Mouse (Mus musculus): ENCODE measurements at regions not wholly inside any gene's neighbourhood (a gene's known extent, or its start where the extent isn't known, plus 50 kb on each side); places are given as distances from the start of the nearest gene placed in this dataset.
"Not testable (repeated sequence)": the region's sequence is repeated elsewhere in the genome, so short reads cannot be mapped to it uniquely, and the experiment has no call there.

DNA sequence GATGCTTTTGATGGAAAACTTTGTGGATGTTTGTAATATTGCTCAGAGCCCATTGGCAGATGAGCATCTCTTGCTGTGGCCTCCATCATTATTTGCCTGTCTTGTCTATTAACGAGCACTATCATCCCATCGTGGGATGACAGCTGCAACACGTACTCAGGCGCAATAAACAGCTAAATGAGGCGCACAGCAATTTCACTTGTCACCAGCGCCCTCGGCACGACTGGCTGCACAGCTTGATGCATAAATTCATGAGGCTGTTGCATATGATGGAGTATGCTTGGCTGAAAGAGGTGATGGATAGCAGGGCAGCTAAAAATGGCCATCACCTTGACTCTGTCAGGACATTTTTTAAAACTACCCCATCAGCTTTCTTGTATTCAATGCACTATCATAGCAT is 853.1 kb upstream of the Pou3f2 start:
- no peak for DNase-seq (ENCODE audit: low read depth, low spot score)

DNA sequence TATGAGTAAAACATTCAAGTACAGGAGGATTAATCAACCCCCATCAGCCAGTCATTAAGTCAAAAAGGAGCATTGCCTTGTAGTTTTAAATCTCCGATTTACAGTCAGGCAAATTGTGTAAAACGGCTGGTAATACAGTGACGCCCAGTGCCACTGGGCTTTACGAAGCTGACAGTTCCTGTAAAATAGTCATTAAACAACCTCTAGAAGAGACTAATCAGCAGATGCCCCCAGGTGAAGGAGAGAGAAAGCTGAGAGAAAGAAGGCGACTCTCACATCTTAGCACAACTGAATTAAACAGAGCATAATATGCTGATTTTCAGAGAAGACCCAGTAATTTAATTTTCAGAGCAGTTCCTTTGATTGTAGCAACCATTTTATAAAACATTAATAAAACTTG is 850.3 kb upstream of the Pou3f2 start:
- DNase-seq (ENCODE audit: low read depth, low spot score), result no peak

DNA sequence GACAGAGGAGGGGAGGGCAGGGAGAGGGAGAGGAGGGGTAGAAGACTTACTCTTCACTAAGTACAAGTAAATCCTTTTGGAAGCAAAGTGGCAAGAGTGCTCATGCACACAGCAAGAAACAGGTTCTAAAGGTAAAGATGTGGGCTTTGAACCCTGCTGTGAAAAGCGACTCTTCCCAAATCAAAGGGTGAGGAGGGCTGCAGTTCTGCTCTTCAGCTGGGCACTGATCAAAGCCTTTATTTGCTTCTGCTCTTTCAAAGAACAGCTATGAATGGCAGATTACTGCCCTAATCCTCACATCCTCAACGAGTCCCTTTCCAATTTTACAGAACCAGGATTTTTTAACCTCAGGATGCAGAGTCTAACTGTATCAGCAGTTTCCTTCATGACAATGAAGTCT is 812.5 kb upstream of the Pou3f2 start:
- no peak for DNase-seq (ENCODE audit: low read depth, low spot score)

DNA sequence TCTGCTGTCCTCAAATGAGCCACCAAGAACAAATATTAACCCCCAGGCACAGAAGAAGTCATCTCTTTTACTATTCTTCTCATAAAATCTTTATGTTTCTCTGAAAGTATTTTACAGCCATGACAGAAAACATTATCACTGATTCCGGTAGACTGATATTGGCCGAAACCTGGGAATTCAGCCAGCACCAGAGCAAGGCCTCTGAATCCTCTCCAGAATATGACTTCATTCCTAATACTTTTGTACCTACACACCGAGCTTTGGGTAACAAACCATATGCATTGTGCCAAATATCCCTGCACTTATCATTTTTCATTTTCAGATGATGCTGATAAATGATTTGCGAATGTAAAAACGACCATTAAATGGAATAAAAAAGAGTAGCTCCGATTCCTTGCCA is 791.9 kb upstream of the Pou3f2 start:
- DNase-seq (ENCODE audit: low read depth, low spot score), result no peak

DNA sequence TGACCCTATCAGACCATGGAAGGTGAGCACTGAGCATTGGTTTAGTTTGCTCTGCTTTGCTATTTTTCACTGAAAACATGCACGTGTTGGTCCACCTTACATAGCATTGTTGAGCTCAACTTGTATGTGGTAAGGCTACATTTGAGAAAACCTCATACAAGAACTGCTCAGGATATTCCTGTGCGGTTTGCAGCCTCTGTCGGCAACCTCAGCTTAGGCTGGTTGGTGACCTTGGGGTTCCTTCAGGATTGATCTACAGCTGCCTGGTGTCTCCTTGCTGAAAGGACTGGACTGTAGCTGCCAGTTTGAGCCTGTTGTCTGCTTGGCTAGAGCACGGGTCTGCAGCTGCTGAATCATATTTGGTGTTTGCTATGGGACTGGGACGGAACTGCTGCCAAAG is 787.0 kb upstream of the Pou3f2 start:
- DNase-seq (ENCODE audit: low read depth, low spot score), result no peak

DNA sequence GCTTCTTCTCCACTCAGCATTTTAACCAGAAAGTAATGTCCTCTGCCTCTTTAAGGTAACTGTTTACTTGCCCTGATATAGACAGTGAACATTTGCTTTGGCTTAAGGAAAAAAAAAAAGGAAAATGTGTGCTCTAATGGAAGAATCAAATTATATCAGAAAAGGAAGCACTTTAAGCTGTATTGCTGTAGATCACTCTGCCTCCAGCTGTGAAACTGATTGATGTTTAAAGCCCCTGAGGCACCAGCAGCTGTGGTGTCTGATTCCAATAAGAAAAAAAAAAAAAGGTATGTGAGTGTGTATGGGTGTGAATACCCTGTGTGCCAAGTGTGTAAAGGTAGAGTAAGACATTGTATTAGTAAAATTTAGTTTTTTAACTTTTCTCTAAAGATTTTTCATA is 783.8 kb upstream of the Pou3f2 start:
- no peak for DNase-seq (ENCODE audit: low read depth, low spot score)

DNA sequence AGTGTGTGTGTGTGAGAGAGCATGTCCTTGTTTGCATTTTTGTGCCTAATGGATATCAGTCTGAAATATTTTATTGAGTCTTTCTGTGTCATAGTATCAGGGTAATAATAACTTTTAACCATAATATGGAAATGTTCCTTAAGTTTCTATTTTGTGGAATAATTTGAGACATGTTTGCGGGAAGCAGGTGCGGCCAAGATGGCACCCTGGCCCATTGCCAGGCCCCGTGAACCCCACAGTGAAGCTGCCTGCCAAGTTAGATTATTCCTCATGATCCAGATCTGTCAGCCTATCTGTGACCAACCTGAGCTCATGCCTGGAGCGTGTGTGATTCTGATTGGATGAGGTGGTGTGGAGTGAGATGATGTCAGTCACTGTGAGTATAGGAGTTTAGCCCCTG is 772.2 kb upstream of the Pou3f2 start:
- no peak for DNase-seq (ENCODE audit: low read depth, low spot score)

DNA sequence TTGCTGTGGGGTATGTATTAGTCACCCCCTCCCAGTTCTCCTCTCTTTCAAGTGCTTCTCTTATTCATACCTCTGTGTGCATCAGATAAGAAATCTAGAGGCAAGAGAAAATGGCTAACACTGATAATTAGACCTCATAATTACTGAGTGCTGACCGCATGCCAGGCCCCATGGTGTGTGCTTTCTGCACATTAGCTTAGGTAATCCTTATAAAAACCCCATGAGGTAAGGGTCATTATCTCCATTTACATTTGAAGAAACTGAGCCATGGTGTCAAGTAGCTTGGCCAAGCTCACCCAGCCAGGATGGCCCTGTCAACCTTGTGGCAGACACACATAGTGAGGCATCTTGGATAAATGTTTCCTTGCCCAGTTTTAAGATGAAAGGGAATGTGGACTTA is 746.8 kb upstream of the Pou3f2 start:
- no peak for DNase-seq (ENCODE audit: low read depth, low spot score)

DNA sequence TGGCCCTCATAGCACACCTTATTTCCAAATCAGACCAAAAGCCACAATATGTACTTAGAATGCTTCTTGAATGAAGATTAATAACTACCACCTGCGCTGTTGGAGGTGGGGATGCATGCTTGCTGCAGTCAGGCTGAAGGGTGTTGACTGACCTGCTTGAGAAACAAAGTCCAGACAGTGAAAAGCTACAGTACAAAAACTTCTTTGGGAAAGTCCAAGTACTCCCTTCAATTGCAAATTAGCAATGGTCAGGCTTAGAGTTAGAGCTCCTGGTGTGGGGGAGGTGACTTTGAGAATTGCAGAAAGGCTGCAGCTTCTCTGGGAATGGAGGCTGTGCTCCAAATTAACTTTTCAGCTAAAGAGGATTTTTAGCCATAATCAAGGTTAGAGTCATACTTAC is 706.6 kb upstream of the Pou3f2 start:
- not testable (repeated sequence) for DNase-seq (ENCODE audit: low read depth, low spot score)

DNA sequence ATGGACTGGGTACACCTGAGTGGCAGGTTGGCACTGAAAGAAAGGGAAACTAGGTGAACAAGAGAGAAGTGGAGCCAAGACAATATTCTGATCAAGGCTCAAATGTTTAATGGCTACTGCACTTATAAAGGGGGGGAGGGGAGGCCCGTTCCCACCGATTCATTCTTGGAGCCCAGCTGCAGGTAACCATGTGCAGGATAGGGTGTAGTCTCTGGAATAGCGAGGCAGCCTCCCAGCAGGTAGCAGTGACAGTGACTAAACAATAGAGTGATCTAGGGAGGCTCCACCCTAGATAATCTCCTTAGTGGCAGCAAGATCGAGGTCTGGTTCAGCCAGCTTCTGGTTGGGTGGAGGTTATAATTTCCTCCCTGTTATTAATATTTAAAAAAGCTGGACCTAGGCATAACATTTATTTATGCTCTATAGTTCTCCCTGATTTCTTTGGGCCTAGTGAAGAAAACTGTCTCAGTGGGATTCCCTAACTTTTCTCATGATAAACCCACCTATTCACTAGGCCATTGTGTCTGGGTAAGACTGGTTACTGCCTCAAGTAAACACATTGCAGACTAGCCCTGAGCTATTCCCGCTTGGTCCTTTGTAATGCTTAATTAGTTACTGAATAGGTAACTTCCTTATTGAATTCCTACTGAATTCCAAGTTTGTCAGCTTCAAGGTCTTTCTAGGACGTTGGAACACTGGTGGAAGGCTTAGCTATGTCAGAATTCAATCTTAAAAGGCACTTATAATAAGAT is 705.4 kb upstream of the Pou3f2 start:
- DNase-seq (ENCODE audit: low read depth, low spot score), result no peak

DNA sequence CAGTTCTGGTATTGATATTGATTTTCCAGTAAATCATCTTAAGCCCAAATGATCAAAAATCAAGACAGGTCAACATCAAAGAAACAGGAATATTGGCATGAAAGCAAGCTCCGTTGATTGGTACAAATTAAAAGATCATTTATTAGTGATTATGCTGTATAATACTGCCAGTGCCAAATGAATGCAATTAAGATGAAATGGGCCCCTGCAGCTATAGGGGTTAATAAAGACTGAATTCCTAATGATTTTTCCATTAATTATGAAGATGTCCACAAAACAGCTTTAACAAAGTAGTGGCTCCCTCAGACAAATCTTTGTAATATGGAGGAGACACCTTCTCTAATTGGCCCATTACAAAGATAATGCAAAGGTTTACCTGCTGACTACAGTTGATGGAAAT is 685.6 kb upstream of the Pou3f2 start:
- DNase-seq (ENCODE audit: low read depth, low spot score), result no peak

DNA sequence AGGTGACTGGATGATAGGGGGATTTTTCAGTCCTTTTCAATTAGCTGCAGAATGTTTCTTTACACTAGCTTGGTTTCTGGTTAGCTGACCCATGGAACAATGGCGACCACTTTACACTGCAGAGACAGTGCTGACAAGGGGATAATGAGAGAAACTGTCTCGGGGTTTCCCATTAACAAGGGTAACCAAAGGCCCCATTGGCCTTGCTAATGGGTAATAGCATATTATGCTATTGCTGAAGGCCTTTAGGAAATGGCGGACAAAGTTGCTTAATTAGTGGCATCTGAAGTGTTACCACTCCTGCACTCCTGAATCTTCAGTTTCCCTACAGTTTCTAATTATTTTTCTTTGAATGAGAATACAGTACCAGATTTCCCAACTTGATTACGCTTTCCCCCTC is 685.2 kb upstream of the Pou3f2 start:
- DNase-seq (ENCODE audit: low read depth, low spot score), result no peak

DNA sequence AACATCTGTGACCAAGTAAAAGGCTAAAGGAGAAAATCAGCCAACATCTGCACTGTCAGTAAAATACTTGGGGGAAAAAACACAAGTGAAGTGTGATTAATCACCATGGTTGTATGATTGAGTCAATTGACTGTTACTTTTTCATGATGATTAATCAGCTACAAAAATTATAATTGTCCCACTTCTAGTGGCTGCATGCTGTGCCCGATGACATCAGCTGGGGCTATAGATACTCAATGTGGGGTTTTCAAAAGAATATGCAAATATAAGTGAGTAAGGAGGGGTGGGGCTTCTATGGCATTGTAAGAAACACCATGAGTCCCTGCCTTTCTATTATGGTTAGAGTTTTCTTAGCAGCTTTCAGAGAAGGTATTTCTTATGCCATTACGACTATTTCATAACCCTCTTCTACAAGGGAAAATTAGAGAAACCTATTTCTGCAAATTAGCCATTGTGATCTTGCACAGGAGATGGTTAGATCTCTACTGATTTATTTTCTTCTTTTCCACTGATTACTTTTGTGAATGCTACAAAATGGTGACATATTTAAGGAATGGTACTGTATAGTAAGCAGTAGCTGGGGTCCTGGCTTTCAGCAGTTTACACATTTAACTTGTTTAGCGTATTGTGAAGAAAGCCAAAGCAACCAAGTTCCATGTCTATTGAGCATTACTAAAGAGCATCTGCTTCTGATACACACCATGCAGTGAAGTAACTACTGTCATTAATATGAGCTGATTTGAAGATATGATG is 660.1 kb upstream of the Pou3f2 start:
- no peak for DNase-seq (ENCODE audit: low read depth, low spot score)

DNA sequence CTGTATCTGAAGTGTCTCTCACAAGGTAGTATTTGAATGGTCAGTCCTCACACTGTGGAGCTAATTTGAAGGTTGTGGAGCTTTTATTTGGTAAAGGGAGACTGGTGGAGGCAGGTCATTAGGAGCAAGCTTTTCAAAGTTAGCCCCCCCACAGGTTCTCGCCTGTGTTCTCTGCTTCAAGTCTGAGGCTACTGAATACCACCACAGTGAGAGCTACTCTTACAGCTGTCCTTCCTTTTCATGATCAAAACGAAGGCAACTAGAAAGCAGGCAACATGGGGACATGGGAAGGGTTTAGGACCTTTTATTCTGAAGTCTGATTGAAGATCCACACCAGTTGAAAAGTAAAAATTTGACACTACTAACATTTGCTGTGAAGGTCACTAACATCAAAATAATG is 645.2 kb upstream of the Pou3f2 start:
- no peak for DNase-seq (ENCODE audit: low read depth, low spot score)

DNA sequence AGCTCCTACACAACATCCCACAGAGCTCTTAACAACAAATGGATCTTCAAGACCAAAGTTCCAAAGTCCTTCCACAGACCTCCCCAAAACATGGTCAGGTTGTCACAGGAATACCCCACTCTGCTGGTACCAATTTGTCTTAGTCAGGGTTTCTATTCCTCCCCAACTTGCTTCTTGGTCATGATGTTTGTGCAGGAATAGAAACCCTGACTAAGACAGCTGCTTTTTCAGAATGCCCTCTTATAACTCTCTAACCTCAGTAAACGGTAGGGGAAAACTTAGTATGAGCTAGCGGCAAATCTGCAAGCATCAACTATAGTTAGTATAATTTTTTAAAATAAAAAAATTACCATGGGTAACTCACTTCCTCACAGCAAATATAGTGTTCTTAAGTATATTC is 613.3 kb upstream of the Pou3f2 start:
- DNase-seq (ENCODE audit: low read depth, low spot score), result not testable (repeated sequence)

DNA sequence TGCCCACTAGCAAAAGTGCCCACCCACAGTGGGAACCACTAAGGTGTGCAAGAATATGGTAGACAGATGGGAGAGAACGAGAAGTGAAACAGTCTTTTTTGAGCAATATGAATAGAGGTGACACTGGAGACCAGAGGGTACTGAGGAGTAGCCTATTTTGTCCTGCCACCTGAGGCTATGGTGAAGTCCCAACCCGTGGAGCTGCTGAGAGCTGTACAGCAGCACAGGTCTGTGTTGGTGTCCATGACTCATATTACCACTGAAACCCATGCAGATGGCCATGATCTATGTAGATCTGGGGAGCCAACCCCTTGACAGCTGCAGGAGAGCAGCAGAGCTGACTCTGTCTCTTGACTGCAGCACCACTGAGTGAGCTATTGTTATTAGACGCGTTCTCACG is 591.4 kb upstream of the Pou3f2 start:
- no peak for DNase-seq (ENCODE audit: low read depth, low spot score)

DNA sequence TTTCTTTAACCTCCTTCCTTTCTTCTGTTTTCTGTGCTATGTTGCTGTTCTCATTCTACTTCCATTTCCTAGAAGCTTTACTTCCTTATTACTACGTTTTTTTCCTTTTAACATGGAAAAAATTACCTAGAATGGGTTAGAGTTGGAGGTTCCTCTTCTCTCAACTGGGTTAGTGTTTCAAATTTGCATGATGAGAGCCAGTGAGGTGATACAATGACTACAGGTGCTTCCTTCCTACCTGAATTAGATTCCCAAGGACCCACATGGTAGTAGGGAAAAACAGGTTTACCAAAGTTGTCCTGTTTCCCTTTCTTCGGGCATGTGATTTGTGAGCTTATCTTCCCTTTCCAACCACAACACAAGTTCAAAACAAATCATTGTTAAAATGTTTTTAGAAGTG is 589.4 kb upstream of the Pou3f2 start:
- DNase-seq (ENCODE audit: low read depth, low spot score), result no peak

DNA sequence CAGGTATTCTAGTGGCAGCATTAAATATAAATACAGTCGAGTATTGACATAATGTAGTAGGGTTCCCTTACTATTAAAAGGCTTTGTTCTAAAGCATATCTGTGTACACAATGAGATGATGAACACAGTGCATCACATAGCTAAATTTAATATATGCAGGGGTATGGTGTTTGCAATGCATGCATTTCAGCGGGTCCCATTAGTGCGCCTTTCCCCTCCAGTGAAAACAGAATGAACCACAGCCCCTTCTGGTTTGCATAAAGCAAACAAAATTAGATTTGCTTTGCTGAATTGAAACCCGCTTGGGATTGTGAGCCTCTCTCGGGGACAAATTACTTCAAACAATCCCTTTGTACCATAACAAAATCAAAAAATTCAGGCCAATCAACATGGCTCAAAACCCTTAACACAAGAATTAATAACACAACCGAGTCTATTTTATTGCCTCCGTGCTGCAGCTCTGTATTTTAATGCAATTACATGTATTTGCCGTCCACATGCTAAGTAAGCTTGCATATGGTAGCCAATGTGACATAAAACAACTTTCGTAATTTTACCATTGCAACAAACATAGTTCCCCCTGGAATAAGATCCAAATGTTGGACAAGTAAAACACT is 562.6 kb upstream of the Pou3f2 start:
- DNase-seq (ENCODE audit: low read depth, low spot score), result no peak

DNA sequence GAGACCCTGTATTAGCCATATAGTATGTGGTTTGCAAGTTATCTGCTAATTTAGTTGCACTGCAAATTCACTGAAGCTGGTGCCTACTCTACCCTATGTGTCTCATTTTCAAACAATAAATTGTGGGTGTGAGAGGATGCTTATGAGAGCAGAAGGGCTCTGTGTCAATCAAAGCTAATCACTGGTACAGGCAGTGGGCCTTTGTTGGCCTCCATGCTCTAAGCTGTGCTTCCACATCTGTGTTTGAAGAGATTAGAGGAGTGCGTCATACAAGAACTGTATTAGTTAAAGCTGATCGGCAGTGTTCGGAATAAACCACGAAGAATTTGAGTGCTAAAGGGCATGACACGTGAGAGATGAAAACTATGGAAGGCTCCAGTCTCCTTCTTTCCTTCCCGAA is 549.6 kb upstream of the Pou3f2 start:
- DNase-seq (ENCODE audit: low read depth, low spot score), result no peak

DNA sequence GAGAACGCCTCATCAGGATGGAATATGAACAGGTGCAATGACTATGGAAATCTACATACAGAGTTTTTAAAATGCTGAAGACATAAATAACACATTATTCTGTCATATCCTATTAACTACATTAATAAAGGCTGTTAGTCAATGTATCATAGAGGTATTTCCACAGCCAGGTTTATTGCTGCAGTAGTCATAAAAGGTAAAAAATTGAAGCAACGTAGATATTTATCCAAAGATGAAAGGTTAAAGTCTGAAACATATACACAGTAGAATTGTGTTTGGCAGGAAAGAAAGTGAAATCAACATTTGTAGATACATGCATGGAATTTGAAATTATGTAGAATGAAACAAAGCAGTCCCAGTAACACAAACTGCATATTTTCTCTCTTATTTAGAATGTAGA is 543.1 kb upstream of the Pou3f2 start:
- no peak for DNase-seq (ENCODE audit: low read depth, low spot score)

DNA sequence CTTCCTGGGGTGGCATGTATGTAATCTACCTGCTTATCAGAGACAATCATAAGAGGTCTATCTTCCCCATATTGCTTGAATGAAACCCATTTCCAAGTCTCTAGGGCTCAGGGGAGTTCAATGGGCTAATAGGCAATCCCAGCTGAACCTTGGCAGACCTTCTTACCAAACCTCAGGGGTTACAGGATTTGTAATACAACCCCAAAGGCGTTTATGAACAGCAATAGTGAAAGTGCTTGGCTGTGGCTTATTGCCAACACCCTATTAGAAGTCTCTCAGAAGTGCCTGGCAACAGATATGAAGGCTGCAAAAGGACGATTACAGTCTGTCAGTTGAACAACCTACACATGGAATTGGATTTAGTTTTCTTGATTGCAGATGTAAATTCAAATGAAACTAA is 534.0 kb upstream of the Pou3f2 start:
- DNase-seq (ENCODE audit: low read depth, low spot score), result no peak

DNA sequence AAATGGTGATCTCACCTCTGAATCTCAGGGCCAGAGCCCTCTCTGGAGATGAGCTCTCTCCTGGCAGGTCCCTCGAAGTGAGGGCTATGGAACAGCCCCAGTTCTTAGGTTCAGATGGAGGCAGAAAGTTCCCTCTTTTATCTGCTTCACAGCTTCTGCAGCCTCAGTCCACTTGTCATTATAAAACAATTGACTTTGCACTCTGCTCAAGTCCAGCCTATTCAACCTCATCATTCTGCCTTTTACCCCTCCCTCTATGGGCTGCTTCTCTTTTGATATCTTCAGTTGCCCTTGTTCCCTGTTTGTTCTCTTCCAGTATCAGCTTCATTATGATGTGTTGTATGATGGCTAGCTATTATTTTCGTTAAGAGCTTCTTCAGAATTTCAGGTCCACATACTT is 522.2 kb upstream of the Pou3f2 start:
- DNase-seq (ENCODE audit: low read depth, low spot score), result no peak

DNA sequence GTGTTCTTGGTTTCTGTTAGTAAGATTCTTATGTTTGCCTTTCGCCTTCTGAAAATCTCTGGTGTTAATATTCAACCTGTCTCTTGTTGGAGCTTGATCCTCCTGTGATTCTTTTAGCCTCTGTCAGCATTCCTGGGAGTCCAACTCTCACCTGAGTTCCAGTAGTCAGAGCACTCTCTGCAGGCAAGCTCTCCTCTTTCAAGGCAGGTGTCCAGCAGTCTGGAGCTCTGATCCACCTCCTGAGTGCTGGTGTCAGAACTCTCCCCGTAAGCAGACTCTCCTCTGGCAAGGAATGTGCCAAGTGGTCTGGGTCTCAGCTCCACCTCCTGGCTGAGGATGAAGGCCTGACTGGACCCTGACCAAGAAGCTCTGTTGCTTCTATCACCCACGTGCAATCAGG is 521.0 kb upstream of the Pou3f2 start:
- not testable (repeated sequence) for DNase-seq (ENCODE audit: low read depth, low spot score)
